Comparison of ENCODE assay signal across 8 mouse cellular contexts in the genomic region with DNA sequence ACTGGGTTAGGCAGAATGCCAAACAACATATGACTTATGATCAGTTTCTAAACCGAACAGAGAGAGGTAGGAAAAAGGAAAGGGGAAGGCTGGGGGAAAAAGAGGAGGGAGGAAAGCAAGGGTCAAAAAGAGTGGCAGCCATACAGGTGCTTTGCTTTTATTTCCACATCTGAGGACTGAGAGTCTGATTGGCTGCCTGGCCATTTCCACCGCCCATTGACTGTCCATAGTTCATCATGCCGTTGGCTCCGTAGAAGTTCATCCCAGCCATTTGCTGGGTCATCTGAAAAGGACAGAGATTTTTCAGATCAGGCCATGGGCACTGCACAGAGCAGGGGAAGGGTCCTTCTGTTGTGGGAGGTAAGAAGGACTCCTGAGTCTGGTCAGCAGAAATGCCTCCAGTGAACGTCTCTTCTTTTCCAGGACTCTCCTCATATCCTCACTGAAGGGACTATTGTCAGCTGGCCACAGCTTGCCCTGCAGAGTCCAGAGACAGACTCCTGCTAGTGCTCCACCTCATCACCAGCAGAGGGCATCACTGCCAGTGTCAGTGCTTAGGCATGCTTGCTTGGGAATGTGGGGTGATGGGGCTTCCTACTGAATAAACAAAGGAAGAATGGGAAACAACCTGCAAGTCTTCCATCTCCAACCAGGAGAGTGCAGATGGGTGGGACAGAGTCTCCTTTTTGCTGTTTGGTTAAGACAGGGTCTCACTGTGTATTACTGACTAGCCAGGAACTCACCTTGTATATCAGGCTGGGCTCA. TPM values are rescaled to one million over a fixed set of nuclear protein-coding genes. Genes with fewer than 3 reads are reported as not detected.
DNase-seq lines count a peak whose midpoint lies in the region; ATAC-seq and TF ChIP-seq lines count a peak whose summit lies in the region.

No protein-coding gene starts in this region.

- no peaks in the 10 kb centered on the region for H3K27me3 ChIP-seq in heart, embryonic 11.5 days (ENCODE audit: control insufficient read depth, insufficient read depth, low read length)
- no peaks in the 10 kb centered on the region for H3K27me3 ChIP-seq in CH12.LX (replicated peaks)
- H3K27me3 ChIP-seq in liver, adult 2 months (ENCODE audit: control insufficient read depth, insufficient read depth, low read length) = no peaks in the 10 kb centered on the region

- TF ChIP-seq RAD21 in CH12.LX (IDR thresholded peaks at IDR 0.05; ENCODE audit: low read depth, low read length) = peak; percentile 22

- no peak for ATAC-seq in heart, embryonic 11.5 days (replicated peaks; ENCODE audit: insufficient number of reproducible peaks, low FRiP score, low TSS enrichment)

- DNase-seq in heart, postnatal 10 days = peak; percentile 29 to 40
- DNase-seq in CH12.LX (ENCODE audit: extremely low read depth) (no peak), adipocyte (ENCODE audit: low spot score) (peak; percentile 34)
- DNase-seq in forelimb bud, embryonic 11.5 days (ENCODE audit: low read depth, low spot score) = peak; percentile 19
- DNase-seq in liver, adult 2 months (ENCODE audit: extremely low read depth, low read depth, low spot score) = peak; percentile 80
- no peak for DNase-seq in urinary bladder, postnatal 25 days (ENCODE audit: low spot score)

- dilution Hi-C loops in CH12.LX (cut with MboI; ENCODE audit: extremely low pct_ligation_motif_present, extremely low pct_unique_long_range_greater_than_20kb, low sequenced_read_pairs) = no loop called here

- in situ Hi-C loops in CH12.LX (cut with MboI; ENCODE audit: low pct_ligation_motif_present, low pct_unique_long_range_greater_than_20kb, low sequenced_read_pairs) = no loop called here

- no peak overlapping the region for H3K4me3 ChIP-seq in heart, embryonic 11.5 days (ENCODE audit: low read depth, low read length)
- no peak overlapping the region for H3K4me3 ChIP-seq in CH12.LX (replicated peaks in 1 of 3; ENCODE audit: low read depth in 2 of 3, low read length in 2 of 3, poor library complexity in 1 of 3)
- H3K4me3 ChIP-seq in liver, adult 2 months (ENCODE audit: insufficient read depth, low read depth, low read length) = no peak overlapping the region
- no peak overlapping the region for H3K4me3 ChIP-seq in olfactory bulb, adult 2 months (ENCODE audit: insufficient read depth, low read depth, low read length)

- TF ChIP-seq POLR2A in CH12.LX (IDR thresholded peaks at IDR 0.05; ENCODE audit: low read depth, low read length) = no peak
- no peak for TF ChIP-seq POLR2A in liver, adult 2 months (IDR thresholded peaks at IDR 0.05; ENCODE audit: extremely low read depth, insufficient read depth, low read length)
- no peak for TF ChIP-seq POLR2A in olfactory bulb, adult 2 months (IDR thresholded peaks at IDR 0.05; ENCODE audit: insufficient read depth, low read depth, low read length)

- peaks cover 6% of the 10 kb centered on the region for H3K36me3 ChIP-seq in heart, embryonic 11.5 days (ENCODE audit: control insufficient read depth, insufficient read depth, low read length)
- H3K36me3 ChIP-seq in CH12.LX (replicated peaks in 1 of 2; ENCODE audit: control insufficient read depth in 1 of 2, insufficient read depth in 1 of 2, low read length in 1 of 2) = peaks cover 56 to 82% of the 10 kb centered on the region in 2 experiments
- H3K36me3 ChIP-seq in liver, adult 2 months (ENCODE audit: control insufficient read depth, insufficient read depth, low read length) = peaks cover 19% of the 10 kb centered on the region; the same call in 1 of the 2 replicates

- H3K4me2 ChIP-seq in heart, embryonic 11.5 days = no peak overlapping the region
- no peak overlapping the region for H3K4me2 ChIP-seq in CH12.LX (ENCODE audit: insufficient read depth, low read depth, poor library complexity, severe bottlenecking)

- WGBS in heart, embryonic 11.5 days (ENCODE audit: insufficient replicate concordance) = 80% methylated on average over 5 of the region's 5 CpGs
- WGBS in liver, adult 2 months = 20% methylated on average over 5 of the region's 5 CpGs
- WGBS in olfactory bulb, adult 2 months = 83% methylated on average over 5 of the region's 5 CpGs

- no peaks in the 10 kb centered on the region for H3K79me2 ChIP-seq in CH12.LX (replicated peaks; ENCODE audit: control insufficient read depth, extremely low read depth, insufficient read depth, poor library complexity, severe bottlenecking)
- H3K79me2 ChIP-seq in liver, adult 2 months (ENCODE audit: control insufficient read depth, insufficient read depth, low read length) = no peaks in the 10 kb centered on the region

- H3K9me3 ChIP-seq in heart, embryonic 11.5 days (replicated peaks; ENCODE audit: control insufficient read depth, low read length) = no peaks in the 10 kb centered on the region
- no peaks in the 10 kb centered on the region for H3K9me3 ChIP-seq in CH12.LX (replicated peaks; ENCODE audit: low read length)

- intact Hi-C loops in heart, postnatal 10 days (cut with DNase I) = no loop called here

- H3K9ac ChIP-seq in heart, embryonic 11.5 days (ENCODE audit: low read depth, low read length) = no peak overlapping the region
- H3K9ac ChIP-seq in CH12.LX (ENCODE audit: insufficient read depth, low read depth) = no peak overlapping the region
- H3K9ac ChIP-seq in liver, adult 2 months (ENCODE audit: low read depth, low read length) = no peak overlapping the region

- H3K4me1 ChIP-seq in heart, embryonic 11.5 days (ENCODE audit: control insufficient read depth, insufficient read depth, low read length) = no peaks in the 10 kb centered on the region
- peaks cover 5 to 26% of the 10 kb centered on the region in 2 experiments for H3K4me1 ChIP-seq in CH12.LX (ENCODE audit: control insufficient read depth in 1 of 2, insufficient read depth in 2 of 2)
- H3K4me1 ChIP-seq in liver, adult 2 months (ENCODE audit: control insufficient read depth, insufficient read depth, low read length) = peaks cover 6% of the 10 kb centered on the region
- peaks cover 3% of the 10 kb centered on the region; the same call in 1 of the 2 replicates for H3K4me1 ChIP-seq in olfactory bulb, adult 2 months (ENCODE audit: control insufficient read depth, insufficient read depth, low read length)

- TF ChIP-seq CTCF in CH12.LX (conservative IDR thresholded peaks at IDR 0.05 in 1 of 2, IDR thresholded peaks at IDR 0.05 in 1 of 2; ENCODE audit: low read depth in 2 of 2, low read length in 2 of 2) = peak; percentile 33 to 65; a peak in 3 of 4 replicates
- peak; percentile 88 for TF ChIP-seq CTCF in liver, adult 2 months (IDR thresholded peaks at IDR 0.05; ENCODE audit: low read depth, low read length)
- peak; percentile 31; the same call in 1 of the 2 replicates for TF ChIP-seq CTCF in olfactory bulb, adult 2 months (IDR thresholded peaks at IDR 0.05; ENCODE audit: insufficient read depth, low read depth, low read length)

- H3K27ac ChIP-seq in heart, embryonic 11.5 days (ENCODE audit: low read depth, low read length) = no peak overlapping the region
- no peak overlapping the region for H3K27ac ChIP-seq in CH12.LX (ENCODE audit: insufficient read depth, low read depth)
- H3K27ac ChIP-seq in liver, adult 2 months (replicated peaks; ENCODE audit: insufficient read depth, low read depth, low read length) = 0 out of 2 replicates have a peak overlapping the region, but pooled peaks have one; percentile 15
- no peak overlapping the region for H3K27ac ChIP-seq in olfactory bulb, adult 2 months (ENCODE audit: insufficient read depth, low read depth, low read length)

- no peak for TF ChIP-seq EP300 in CH12.LX (IDR thresholded peaks at IDR 0.05; ENCODE audit: low read length)

TF ChIP-seq in CH12.LX, 34 proteins besides CTCF, POLR2A, EP300 and RAD21:
- TF ChIP-seq SMC3 (IDR thresholded peaks at IDR 0.05; ENCODE audit: low read depth, low read length) (peak; percentile 60), MAFK (IDR thresholded peaks at IDR 0.05; ENCODE audit: insufficient replicate concordance, low read length) (no peak)

RNA-seq across cellular contexts. Expression of a gene that starts 18.1 kb away (rescaled TPM):
- 1 to 10 TPM; 4.1 to 4.6 TPM for total RNA-seq in heart, postnatal 10 days (2021)
- polyA plus RNA-seq in heart, embryonic 11.5 days (2014; fragmentation: Nextera tagmentation; extraction: Ambion mirVana) = 13.8 and 16.9 TPM in 2 replicates
- total RNA-seq in CH12.LX (2012; rRNA removed) (0.71 and 0.89 TPM in 2 replicates), CH12.LX (2014; rRNA removed) (0.46 and 0.72 TPM in 2 replicates)
- 1.3 and 2.2 TPM in 2 replicates for polyA plus RNA-seq in CH12.LX (2012; ENCODE audit: insufficient read length, low read depth)
- total RNA-seq in liver, adult 2 months (2014; rRNA removed) = 1.3 and 3.5 TPM in 2 replicates
- polyA plus RNA-seq in liver, adult 2 months (2012; rRNA removed) = 0.87 and 1.00 TPM in 2 replicates
- not detected in 2 replicates for polyA plus RNA-seq in olfactory bulb, adult 2 months (2012; ENCODE audit: insufficient read depth, insufficient read length, low replicate concordance, missing spikeins)

RNA-seq across cellular contexts. Expression of a gene that starts 44.7 kb away (rescaled TPM):
- 1 to 10 TPM; 4.2 to 5.4 TPM for total RNA-seq in heart, postnatal 10 days (2021)
- 13.2 and 13.7 TPM in 2 replicates for polyA plus RNA-seq in heart, embryonic 11.5 days (2014; fragmentation: Nextera tagmentation; extraction: Ambion mirVana)
- total RNA-seq in CH12.LX (2012; rRNA removed) = 13.4 and 13.9 TPM in 2 replicates
- total RNA-seq in CH12.LX (2014; rRNA removed) = 17.4 and 23.0 TPM in 2 replicates
- polyA plus RNA-seq in CH12.LX (2012; ENCODE audit: insufficient read length, low read depth) = 24.0 and 25.3 TPM in 2 replicates
- total RNA-seq in liver, adult 2 months (2014; rRNA removed) = 3.2 and 5.4 TPM in 2 replicates
- polyA plus RNA-seq in liver, adult 2 months (2012; rRNA removed) = 1.4 and 1.6 TPM in 2 replicates
- not detected in 2 replicates for polyA plus RNA-seq in olfactory bulb, adult 2 months (2012; ENCODE audit: insufficient read depth, insufficient read length, low replicate concordance, missing spikeins)

RNA-seq across cellular contexts. Expression of a gene that starts 47.5 kb away (rescaled TPM):
- 10 to 100 TPM; 29.9 to 32.8 TPM for total RNA-seq in heart, postnatal 10 days (2021)
- 12.8 and 14.5 TPM in 2 replicates for polyA plus RNA-seq in heart, embryonic 11.5 days (2014; fragmentation: Nextera tagmentation; extraction: Ambion mirVana)
- total RNA-seq in CH12.LX (2012; rRNA removed) (27.4 and 29.1 TPM in 2 replicates), CH12.LX (2014; rRNA removed) (20.0 and 20.1 TPM in 2 replicates)
- 110 and 111 TPM in 2 replicates for polyA plus RNA-seq in CH12.LX (2012; ENCODE audit: insufficient read length, low read depth)
- total RNA-seq in liver, adult 2 months (2014; rRNA removed) = 13.7 and 16.9 TPM in 2 replicates
- 19.2 and 20.8 TPM in 2 replicates for polyA plus RNA-seq in liver, adult 2 months (2012; rRNA removed)
- polyA plus RNA-seq in olfactory bulb, adult 2 months (2012; ENCODE audit: insufficient read depth, insufficient read length, low replicate concordance, missing spikeins) = not detected in 2 replicates

Comparison
In these comparisons a context has a peak if more than half of its experiments do, and no peak if none do; other contexts are left out.
1. DNase-seq: peak in heart, postnatal 10 days (2 of 2), adipocyte (single experiment), forelimb bud, embryonic 11.5 days (single experiment) and liver, adult 2 months (single experiment); none in CH12.LX (single experiment) and urinary bladder, postnatal 25 days (single experiment).
2. CTCF ChIP-seq: peak in every context shown above with its lines; median percentile 88 in liver, adult 2 months; 49 in CH12.LX; 31 in olfactory bulb, adult 2 months.